Mouse (Mus musculus): ENCODE results near the gene Nup35. TPM values are rescaled to one million over a fixed set of nuclear protein-coding genes. Genes with fewer than 3 reads are reported as not detected.

The Nup35 gene
- polyA plus RNA-seq, 1 experiment from 2014 or later = 60.6 TPM

DNA sequence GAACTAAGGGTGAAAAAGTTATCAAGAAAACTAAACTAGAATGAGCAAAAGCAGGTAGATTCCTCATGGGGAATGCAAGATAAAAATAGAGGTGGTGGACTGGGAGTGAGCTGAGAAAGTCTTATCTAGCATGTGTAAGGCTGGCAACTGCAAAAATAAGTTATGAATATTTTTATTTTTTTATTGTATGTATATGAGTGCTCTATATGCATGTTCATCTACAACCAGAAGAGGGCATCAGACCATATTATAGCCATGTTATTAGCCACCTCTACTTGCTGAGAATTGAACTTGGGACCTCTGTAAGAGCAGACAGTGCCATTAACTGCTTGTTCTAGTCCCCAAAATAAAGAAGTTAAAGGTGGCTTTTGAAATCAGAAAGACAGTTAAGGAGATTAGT is 44.4 kb downstream of the Nup35 start:
- H3K27me3 ChIP-seq = no peaks in the 10 kb centered on the region
- no peak overlapping the region for H3K4me3 ChIP-seq
- H3K9me3 ChIP-seq (replicated peaks) = no peaks in the 10 kb centered on the region

DNA sequence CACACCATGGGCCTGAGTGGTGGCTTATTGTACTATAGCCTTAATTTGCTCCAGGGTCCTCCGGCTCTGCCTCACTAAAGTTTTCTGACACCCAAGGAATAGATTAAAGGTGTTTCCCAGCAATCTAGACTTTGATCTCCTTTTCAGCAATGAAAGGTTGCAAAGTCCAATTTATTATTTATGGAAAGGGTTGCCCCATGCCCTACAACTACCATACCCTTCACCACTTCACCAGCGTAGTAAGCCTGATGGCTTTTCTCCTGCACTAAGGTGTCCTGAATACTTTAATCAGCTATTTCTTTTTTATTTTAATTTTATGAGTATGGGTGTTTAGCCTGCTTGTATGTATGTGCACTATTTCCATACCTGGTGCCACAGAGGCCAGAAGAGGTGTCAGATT is 45.6 kb downstream of the Nup35 start:
- WGBS = 98% methylated on average over 2 of the region's 2 CpGs
- H3K9ac ChIP-seq = no peak overlapping the region

More for the DNA sequence above, 44.4 kb downstream of the Nup35 start:
- Histone ChIP-seq H3K27ac (no peak overlapping the region), H3K9ac (no peak overlapping the region), H3K4me2 (no peak overlapping the region), H3K36me3 (ENCODE audit: poor library complexity, severe bottlenecking) (peaks cover 28% of the 10 kb centered on the region), H3K4me1 (no peaks in the 10 kb centered on the region)
- ATAC-seq = no peak

GRCm38 (mm10) chr2:80667396-80667964 is 50.4 kb downstream of the Nup35 start:
- Histone ChIP-seq H3K4me1 (no peaks in the 10 kb centered on the region; the same call in 1 of the 2 replicates), H3K4me2 (no peak overlapping the region), H3K9me3 (replicated peaks) (no peaks in the 10 kb centered on the region), H3K36me3 (ENCODE audit: poor library complexity, severe bottlenecking) (peaks cover 18% of the 10 kb centered on the region), H3K27me3 (no peaks in the 10 kb centered on the region), H3K27ac (no peak overlapping the region), H3K4me3 (no peak overlapping the region), H3K9ac (no peak overlapping the region)
- WGBS = 65% methylated on average over 5 of the region's 5 CpGs
- ATAC-seq = peak; percentile 57

More for the DNA sequence above, 45.6 kb downstream of the Nup35 start:
- Histone ChIP-seq H3K4me3 (no peak overlapping the region), H3K27me3 (no peaks in the 10 kb centered on the region), H3K9me3 (replicated peaks) (no peaks in the 10 kb centered on the region), H3K4me1 (no peaks in the 10 kb centered on the region; the same call in 1 of the 2 replicates), H3K36me3 (ENCODE audit: poor library complexity, severe bottlenecking) (peaks cover 18% of the 10 kb centered on the region), H3K4me2 (no peak overlapping the region), H3K27ac (no peak overlapping the region)
- no peak for ATAC-seq

- H3K9me3 ChIP-seq (replicated peaks) = no peaks in the 10 kb centered on the region
Observed at GRCm38 (mm10) chr2:80669868-80670666, 53.0 kb downstream of the Nup35 start.

GRCm38 (mm10) chr2:80678803-80679202 is 61.8 kb downstream of the Nup35 start:
- H3K27me3 ChIP-seq = no peaks in the 10 kb centered on the region
- no peak overlapping the region for H3K9ac ChIP-seq
- ATAC-seq = no peak
- H3K9me3 ChIP-seq (replicated peaks) = no peaks in the 10 kb centered on the region
- H3K36me3 ChIP-seq (ENCODE audit: poor library complexity, severe bottlenecking) = no peaks in the 10 kb centered on the region
- no peak overlapping the region for H3K4me3 ChIP-seq
- H3K4me1 ChIP-seq = no peaks in the 10 kb centered on the region
- H3K4me2 ChIP-seq = no peak overlapping the region
- whole genome bisulfite sequencing = 88% methylated on average over 8 of the region's 8 CpGs
- H3K27ac ChIP-seq = no peak overlapping the region

More at GRCm38 (mm10) chr2:80669868-80670666, 53.0 kb downstream of the Nup35 start:
- no peak overlapping the region for H3K4me3 ChIP-seq
- H3K9ac ChIP-seq = no peak overlapping the region
- no peaks in the 10 kb centered on the region; the same call in 1 of the 2 replicates for H3K4me1 ChIP-seq
- H3K36me3 ChIP-seq (ENCODE audit: poor library complexity, severe bottlenecking) = peaks cover 14% of the 10 kb centered on the region
- WGBS = 67% methylated on average over 11 of the region's 11 CpGs
- H3K27me3 ChIP-seq = no peaks in the 10 kb centered on the region
- no peak overlapping the region for H3K4me2 ChIP-seq
- no peak overlapping the region for H3K27ac ChIP-seq
- ATAC-seq = 0 out of 2 replicates have a peak, but pooled peaks have one; percentile 14

GRCm38 (mm10) chr2:80683727-80684239 is 66.7 kb downstream of the Nup35 start:
- no peaks in the 10 kb centered on the region for H3K4me1 ChIP-seq
- 86% methylated on average over 6 of the region's 6 CpGs for WGBS
- no peak overlapping the region for H3K27ac ChIP-seq
- no peak overlapping the region for H3K4me2 ChIP-seq
- no peak overlapping the region for H3K4me3 ChIP-seq
- no peaks in the 10 kb centered on the region for H3K36me3 ChIP-seq (ENCODE audit: poor library complexity, severe bottlenecking)
- no peak overlapping the region for H3K9ac ChIP-seq
- ATAC-seq = no peak
- H3K9me3 ChIP-seq (replicated peaks) = no peaks in the 10 kb centered on the region
- no peaks in the 10 kb centered on the region for H3K27me3 ChIP-seq

GRCm38 (mm10) chr2:80684396-80685071 is 67.5 kb downstream of the Nup35 start:
- 78% methylated on average over 6 of the region's 6 CpGs for WGBS
- Histone ChIP-seq H3K4me3 (no peak overlapping the region), H3K4me2 (no peak overlapping the region), H3K9ac (no peak overlapping the region), H3K9me3 (replicated peaks) (no peaks in the 10 kb centered on the region), H3K4me1 (no peaks in the 10 kb centered on the region), H3K27ac (no peak overlapping the region), H3K36me3 (ENCODE audit: poor library complexity, severe bottlenecking) (no peaks in the 10 kb centered on the region), H3K27me3 (no peaks in the 10 kb centered on the region)
- ATAC-seq = no peak

DNA sequence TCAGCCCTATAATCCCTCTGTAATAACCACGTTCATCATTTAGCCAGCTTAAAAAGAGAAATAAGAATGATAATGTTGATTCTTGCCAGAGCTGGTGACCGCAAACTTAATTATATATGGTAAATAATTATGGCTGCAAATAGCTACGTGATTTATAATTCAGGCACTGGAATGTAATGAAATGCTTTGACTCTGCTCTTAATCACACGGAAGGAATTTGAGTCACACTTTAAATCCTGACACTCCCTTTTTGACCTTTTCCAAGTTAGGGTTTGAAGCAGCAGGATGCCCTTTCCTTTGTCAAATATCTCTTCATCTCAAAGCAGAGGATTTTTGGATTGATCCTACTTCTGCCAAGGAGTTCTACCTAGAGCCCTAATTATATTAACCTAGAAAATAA is 71.2 kb downstream of the Nup35 start:
- no peak overlapping the region for H3K4me3 ChIP-seq
- H3K4me1 ChIP-seq = no peaks in the 10 kb centered on the region
- H3K27me3 ChIP-seq = no peaks in the 10 kb centered on the region
- no peak for ATAC-seq
- 18% methylated on average over 4 of the region's 4 CpGs for WGBS
- H3K9me3 ChIP-seq (replicated peaks) = no peaks in the 10 kb centered on the region
- no peak overlapping the region for H3K9ac ChIP-seq
- H3K36me3 ChIP-seq (ENCODE audit: poor library complexity, severe bottlenecking) = no peaks in the 10 kb centered on the region
- H3K27ac ChIP-seq = no peak overlapping the region
- no peak overlapping the region for H3K4me2 ChIP-seq

DNA sequence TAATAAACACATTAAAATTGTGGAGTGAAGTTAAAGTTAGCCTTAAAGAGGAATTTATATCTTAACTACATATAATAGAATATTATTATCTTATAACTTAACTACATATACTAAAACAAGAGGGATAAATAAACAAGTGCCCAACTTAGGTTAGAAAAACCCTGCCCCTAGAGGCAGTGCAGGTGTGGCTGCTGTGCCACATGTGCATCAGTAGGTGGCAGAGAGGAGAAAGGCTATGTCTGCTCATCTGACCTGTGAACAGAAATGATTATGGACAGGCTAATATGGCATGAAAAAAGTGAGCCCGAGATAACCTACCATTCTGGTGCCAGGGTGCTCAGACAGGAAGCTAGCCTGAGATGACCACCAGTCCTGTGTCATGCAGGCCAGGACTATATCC is 90.4 kb downstream of the Nup35 start:
- H3K4me1 ChIP-seq = no peaks in the 10 kb centered on the region
- H3K4me2 ChIP-seq = no peak overlapping the region
- H3K27ac ChIP-seq = no peak overlapping the region
- no peaks in the 10 kb centered on the region for H3K27me3 ChIP-seq
- WGBS = 77% methylated on average over 1 of the region's 1 CpGs
- ATAC-seq = no peak
- no peaks in the 10 kb centered on the region for H3K36me3 ChIP-seq (ENCODE audit: poor library complexity, severe bottlenecking)
- no peaks in the 10 kb centered on the region for H3K9me3 ChIP-seq (replicated peaks)
- H3K9ac ChIP-seq = no peak overlapping the region
- H3K4me3 ChIP-seq = no peak overlapping the region

MicroRNA genes within 50 kb of the gene (microRNA counts, 519-probe panel; counts per million panel counts)
- microRNA mmu-miR-684 = 177 counts per million, percentile 53 among the panel's probes with 10 or more counts

Small RNA genes lying within 50 kb of the gene (microRNA-seq; reads per million reads assigned to microRNA genes)
- gene Mir684-1 = not detected

Other genes with a start within 250 kb of the Nup35 start
- gene Frzb, start 169.6 kb upstream of the Nup35 start, polyA plus RNA-seq (2015; fragmentation: Nextera tagmentation; extraction: Ambion mirVana) = 4.0 and 6.9 TPM in 2 replicates
- gene Nckap1, start 35.9 kb upstream of the Nup35 start, polyA plus RNA-seq (2015; fragmentation: Nextera tagmentation; extraction: Ambion mirVana) = 58.5 and 59.5 TPM in 2 replicates
- gene Dusp19, start 191 bp upstream of the Nup35 start, polyA plus RNA-seq (2015; fragmentation: Nextera tagmentation; extraction: Ambion mirVana) = 16.5 TPM in 2 replicates

Data from forebrain, embryonic 13.5 days (tissue).